Mouse (Mus musculus) spleen, adult 2 months (tissue): ENCODE data around the gene Gm20431.

Experiments used
- CTCF ChIP-seq: fragments of 200-500 bp; IDR thresholded peaks from 2 replicates; pipeline ENCODE4 v1.5.1; 2011; ENCODE audit warnings: mild to moderate bottlenecking, inconsistent platforms; ENCODE audit not compliant: insufficient read depth, insufficient read length, insufficient replicate concordance; ENCODE audit errors: extremely low read depth
- POLR2A ChIP-seq: fragments of 200-500 bp; IDR thresholded peaks from 2 replicates; pipeline ENCODE4 v1.6.1; 2011; ENCODE audit warnings: low read depth, low read length, inconsistent platforms

DNA sequence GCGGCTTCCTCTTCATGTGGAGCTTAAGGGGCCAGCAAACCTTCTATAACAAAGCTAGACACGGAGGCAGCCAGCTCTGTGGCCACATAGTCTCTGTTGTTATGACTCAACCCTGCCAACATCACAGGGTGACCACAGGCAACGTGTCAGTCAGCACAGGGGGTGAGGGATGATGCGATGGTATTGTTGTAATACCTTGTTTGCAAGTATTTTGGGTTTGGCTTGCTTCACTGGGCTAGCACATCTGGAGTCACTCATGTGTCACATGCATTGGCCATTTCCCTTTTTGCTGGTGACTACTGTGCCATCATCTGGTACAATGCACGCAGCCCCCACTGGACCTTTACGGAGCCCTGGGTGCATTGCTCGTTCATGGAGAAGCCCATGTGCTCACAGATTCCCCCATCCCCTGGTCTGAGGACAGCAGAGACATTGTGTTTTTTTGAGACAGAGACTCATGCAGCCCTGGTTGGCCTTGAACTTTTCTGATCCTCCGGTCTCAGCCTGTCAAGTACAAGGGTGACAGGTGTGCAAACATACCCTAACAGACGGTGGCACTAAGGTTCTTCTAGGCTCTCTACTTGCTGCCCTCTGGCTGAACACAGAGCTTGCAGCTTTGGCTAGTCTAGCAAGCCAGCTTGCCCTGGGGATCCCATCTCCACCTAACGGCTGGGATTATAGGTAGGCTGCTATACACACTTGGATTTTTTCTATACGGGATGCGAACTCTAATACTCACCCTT is 11.8 kb downstream of the Gm20431 start:
- TF ChIP-seq CTCF (no peak), POLR2A (no peak)
